Mouse (Mus musculus): ENCODE results near the gene Gm49340.
"Not testable (repeated sequence)": the region's sequence is repeated elsewhere in the genome, so short reads cannot be mapped to it uniquely, and the experiment has no call there.

Gene Gm49340

DNA sequence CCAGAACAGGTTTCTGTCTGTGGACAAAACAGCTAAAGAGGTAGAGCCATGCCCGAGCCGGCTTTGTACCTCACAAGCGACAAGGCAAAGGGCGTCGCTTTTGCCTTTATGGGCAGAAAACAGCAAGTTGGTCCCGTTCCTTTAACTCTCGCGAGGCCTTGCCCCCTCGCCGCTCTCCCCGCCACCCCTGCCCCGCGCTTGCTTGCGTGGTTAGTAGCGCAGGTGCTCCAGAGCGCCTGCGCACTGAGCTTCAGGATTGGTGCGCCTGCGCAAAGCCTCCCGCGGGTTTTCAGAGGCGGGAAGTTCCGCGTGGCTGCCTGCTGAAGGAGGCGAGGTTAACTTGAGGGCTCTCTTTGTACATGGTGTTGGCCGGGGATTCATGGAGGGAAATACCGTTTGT, at the start of gene Gm49340, which contains the start of the genes Aspa and Spata22:
Gene Gm49340, plus strand, starts transcription at position 300 of the 400 bp plus-strand sequence.
Gene Aspa, minus strand, starts transcription at position 155 of the 400 bp plus-strand sequence.
Gene Spata22, plus strand, starts transcription at position 300 of the 400 bp plus-strand sequence.
- DNase-seq = no peak

DNA sequence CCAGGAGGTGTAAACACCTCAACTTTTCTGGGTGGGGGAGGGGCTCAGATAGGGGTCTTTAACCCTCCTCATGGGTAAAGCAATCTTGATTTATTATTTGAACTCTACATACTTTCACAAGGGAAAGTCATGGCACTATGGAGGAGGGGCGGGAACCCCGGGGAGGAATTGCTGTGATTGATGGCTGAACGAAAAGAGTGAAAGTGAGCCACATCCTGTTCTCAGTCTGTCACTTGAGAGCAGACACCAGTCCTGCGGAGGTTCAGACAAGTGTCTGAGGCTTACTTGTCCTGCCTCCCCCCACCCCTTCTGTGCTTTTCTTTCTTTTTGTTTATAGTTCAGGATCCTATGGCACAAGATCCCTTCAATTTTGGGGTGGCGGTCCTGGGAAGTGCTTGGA, 48.8 kb upstream of the Gm49340 start:
- no peak for DNase-seq

DNA sequence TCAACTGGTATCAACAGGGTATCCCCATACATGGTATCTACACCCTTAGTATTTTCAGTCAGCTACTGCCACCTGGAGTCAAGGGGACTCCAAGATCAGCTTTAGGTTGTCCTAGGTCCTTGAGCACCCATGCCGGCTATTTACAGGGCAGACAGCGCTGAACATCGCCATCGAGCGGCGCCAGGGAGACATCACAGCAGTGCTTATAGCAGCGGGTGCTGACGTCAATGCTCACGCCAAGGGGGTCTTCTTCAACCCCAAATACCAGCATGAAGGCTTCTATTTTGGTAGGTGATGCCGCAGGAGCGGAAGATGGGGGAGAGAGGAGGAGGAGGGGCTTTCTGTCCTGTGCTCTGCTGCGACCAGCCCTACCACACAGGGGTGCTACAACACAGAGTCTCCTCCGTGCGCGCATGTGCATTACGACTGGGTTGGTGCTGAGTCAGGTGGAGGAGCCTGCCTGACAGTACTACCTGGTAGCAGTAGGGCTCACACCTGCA, 48.0 kb upstream of the Gm49340 start:
- DNase-seq = peak; percentile 53 to 57

DNA sequence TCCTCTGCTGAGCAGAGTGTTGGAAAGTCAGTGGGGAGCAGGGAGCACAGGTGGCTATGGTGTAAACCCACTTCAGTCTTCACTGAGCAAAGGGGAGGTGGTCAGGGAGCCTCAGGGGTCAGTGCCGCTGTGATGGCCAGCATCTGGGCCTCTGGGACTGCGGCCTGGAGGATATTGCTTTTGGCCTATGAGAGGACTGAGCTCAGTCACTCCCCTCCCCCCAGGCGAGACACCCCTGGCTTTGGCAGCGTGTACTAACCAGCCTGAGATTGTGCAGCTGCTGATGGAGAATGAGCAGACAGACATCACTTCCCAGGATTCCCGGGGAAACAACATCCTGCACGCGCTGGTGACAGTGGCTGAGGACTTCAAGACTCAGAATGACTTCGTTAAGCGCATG, 46.2 kb upstream of the Gm49340 start:
- DNase-seq = no peak

DNA sequence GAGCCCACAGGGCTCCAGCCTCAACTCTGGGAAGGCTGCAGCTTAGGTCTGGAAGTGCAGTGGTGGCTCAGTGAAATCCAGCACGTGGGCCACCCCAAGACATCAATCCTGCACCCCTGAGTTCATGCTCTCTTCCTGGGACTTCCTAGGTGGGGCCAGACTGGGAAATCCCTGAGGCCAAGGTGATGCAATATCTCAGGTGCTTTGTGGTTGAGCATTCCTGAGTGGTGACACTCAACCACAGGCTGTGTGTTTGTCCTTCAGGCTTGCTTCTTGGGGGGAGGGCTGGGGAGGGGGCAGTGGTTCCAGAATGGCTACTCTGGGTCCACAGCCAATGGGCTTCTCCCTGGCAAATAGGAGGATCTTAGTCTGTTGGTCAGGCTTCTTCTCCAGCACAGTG, 45.6 kb upstream of the Gm49340 start:
- no peak for DNase-seq

DNA sequence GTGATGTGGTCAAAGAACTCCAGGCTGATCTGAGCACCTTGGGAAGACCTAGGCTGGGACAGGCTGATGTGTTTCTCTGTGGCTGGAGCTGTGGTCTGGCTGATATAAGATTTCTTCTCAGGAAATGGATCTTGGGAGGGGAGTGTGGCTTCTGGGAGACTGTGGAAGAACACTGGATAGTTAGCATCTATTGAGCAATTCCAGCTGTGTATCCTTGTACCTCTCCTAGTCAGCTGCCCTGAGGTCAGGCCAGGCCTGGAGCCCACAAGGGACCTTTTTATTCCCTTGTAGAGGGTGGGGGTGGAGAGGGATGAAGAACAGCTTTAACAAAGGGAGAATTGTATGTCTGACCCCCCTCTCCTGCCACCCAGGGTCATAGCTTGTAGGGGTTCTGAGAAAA, 45.2 kb upstream of the Gm49340 start:
- peak in 1 of 2 experiments; percentile 11 for DNase-seq

DNA sequence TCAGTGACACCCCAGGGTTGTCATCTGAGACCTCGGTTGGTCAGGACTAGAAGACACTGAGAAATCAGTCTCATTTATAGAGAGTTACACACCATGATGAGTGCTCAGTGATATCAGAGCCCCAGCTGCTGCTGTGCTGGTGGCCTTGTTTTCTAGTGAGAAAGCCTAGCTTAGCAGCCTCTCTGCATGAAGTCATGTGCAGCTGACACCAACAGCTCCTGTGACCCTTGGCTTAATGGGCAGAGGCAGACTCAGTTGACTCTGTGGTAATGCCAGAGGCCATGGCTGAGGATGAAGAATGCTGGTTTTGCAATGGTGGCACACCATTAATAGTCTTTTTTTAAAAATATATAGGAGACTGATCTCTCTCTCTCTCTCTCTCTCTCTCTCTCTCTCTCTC, 39.9 kb upstream of the Gm49340 start:
- no peak for DNase-seq

DNA sequence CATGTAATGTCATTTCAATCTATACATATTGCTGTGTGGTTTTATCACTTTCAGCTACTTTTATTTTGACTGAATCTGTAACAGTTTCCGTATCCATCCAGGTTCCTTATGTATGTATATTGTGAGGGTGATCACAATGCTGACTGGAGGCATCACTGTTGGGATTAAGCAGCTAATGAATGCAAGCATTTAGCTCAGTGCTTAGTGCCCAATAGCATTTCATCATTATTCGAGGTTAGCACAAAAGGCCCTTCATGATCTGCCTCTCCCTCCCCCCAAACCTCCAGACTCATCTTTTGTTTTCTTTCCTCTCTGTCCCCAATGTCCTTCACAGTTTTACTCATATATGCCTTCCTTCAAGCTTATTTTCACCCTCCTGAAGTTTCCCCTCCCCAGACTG, 26.4 kb upstream of the Gm49340 start:
- DNase-seq = no peak

DNA sequence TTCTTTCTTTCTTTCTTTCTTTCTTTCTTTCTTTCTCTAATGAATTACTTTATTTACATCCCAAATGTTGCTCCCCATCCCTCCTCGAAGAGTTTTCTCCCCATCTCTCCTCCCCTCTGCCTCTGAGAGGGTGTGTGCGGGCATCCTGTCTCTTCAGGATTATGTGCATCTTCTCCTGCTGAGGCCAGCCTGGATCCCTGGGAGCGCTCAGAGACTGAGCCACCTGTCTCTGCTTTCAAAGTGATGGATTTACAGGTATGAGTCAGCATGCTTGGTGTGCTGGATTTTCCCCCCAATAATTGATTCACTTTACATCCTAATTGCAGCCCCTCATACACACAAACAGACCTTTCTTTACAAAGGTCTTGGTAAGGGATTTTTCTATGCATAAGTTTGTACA, 13.6 kb upstream of the Gm49340 start:
- DNase-seq = no peak

DNA sequence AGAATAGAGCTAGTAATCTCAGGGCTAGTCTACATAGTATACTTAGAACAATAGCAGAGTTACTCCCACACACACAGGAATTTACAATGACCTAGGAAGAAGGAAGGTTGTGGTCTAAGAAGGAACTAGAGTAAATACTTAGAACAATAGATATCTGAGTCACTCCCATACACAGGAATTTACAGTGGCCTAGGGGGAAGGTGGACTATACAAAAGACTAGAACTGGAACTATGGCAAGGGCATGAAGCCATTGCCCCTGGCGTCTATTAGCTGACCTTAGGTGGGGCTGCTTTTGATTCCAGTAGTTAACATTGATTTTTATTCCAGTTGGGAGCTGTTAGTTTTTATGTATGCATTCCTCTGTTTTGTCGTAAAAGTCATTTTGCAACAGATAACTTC, 11.0 kb upstream of the Gm49340 start:
- DNase-seq = not testable (repeated sequence)

DNA sequence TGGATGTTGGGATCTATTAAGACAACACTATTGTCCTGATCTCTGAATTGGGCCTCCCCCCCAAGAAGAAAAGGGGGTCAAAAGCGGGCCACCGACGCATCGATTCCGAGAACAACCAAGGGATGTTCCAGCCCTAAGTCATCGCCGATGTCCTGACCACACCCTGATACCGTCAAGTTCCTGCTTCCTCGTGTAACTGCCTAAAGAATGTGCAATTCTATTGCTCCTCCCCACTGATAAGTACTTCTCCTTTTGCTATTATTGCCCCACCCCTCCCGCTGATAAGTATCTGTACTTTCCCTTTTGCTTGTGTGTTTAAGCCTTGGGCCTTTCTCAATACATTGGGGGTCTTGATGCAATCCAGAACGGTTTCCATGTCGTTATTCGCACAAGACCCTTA, 8.5 kb upstream of the Gm49340 start:
- DNase-seq = not testable (repeated sequence)

DNA sequence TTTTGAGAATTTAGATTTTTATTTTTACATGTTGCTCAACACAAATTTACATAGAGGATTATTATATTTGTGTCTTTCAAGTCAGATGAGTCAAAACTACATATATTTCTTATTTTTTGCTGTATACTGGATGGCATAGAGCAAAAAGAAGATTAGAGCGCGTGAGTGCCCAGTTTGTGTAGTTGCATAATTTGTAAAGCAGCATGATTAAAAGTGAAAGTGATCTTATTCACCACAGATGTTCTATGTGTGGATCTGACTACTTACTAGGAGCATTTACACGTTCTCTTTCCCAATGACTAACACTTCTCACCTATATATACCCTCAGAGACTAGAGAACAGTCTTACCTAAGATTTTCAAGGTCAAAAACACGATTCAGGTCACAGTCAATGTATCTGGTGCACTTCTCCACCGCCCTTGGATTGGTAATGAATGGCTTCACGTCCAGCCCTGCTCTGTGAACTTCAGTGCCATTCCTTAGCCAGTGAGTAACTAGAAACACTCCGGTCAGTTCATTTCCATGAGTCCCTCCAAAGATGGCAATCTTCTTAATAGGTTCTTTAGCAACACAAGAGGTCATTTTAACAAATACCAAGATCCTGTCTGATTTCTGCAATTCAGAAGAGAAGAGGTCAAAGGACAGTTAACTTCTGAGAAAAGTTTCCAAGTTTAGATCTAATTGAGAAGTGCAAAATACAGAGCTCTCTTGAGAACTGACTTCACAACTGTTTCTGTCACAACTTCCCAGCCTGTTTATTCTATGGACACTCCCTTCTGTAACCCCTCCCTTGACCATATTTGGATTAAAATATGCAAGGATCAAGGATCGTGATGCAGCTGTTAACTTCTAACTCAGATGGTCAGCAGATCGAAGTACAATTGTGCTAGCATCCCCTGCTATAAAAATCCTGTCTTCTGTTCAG, 5.4 kb upstream of the Gm49340 start:
- DNase-seq = no peak

DNA sequence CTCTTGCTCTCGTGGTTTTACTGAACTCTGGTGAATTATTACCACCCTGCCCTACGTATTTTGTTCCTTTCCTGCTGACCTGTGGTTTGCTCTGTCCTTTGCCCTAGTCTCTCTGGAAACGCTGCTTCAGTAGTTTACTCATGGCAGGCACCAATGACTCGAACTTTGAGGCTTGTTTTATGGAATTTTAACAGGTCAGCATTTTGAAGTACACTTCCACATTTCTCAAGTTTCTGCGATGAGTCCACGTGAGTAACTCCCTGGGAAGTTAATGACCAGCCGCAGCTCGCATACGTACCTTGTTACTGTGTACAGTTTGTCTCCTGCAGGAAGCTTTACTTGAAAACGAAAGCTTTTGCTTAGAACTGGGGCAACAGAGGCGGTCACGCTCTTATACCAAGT, 3.1 kb upstream of the Gm49340 start:
- DNase-seq = no peak

DNA sequence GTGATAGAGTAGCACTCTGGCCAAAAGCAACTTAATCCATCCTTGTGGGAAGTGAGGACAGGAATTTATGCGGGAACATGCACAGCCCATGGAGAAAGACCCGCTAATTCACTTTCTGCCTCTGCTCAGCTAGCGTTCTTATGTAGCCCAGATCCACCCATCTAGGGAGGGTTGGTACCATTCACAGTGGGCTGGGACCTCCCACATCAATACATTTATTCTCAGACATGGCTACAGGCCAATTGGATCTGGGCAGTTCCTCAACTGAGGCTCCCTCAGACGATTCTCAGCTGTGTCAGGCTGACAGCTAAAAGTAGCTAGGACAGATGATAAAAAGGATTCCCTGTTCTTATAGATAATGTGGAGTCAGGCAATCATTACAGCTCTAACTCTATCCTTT, 2.2 kb upstream of the Gm49340 start:
- no peak for DNase-seq

DNA sequence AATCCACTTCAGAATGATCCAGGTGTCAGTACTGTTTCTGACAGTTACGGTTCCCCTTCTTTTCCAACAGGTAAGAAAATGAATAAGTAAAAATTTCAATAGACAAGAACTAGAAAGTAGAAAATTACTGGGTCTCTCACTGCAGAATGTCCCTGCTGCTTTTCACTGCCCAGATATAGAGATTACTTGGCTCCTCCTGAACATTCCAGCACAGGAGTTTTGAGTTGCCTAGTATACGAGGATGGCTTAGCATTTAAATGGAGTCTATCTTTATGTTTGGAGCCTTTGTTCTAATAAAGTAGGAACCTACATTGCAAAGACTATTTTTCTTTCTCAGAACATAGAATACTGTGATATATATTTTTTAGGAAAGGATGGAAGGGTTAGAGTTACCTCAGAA, 3.8 kb downstream of the Gm49340 start:
- no peak for DNase-seq

DNA sequence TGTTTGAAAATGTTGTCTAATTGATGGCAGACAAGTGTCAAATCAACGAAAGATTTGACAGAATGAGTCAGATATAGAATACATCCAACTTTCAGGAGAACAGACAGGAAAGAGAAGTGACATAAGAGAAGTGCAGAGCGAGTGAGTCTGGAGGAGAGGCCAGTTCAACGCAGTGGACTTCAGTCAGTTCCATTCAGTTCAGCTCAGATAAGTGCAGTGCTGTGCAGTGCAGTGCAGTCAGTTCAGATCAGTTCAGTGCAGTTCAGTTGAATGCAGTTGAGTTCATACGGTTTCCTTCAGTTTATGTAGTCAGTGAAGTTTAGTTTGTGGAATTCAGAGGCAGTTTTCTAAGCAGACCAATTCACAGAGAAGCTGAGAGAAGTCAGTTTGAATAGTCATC, 7.4 kb downstream of the Gm49340 start:
- DNase-seq = no peak

DNA sequence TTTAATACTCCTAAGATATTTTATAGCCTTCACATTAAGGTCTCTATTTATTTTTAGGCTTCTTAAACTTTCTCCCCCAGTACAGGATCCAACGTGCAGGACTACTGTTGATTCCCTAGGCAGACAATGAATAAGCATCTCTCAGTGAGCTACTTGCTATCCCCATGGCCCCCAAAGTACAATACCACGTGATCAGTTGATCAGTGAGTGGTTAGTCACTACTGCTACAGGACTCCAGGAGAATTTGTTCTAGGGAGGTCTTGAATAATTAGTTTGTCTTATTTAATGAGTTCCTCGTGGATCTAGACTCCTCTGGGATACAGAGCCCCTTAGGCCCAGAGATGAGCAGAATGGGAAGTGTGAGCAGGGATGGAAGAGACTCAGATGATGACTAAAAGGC, 20.9 kb downstream of the Gm49340 start, which contains the start of gene Olfr20:
Gene Olfr20, plus strand, starts transcription at position 301 of the 400 bp plus-strand sequence.
- DNase-seq = no peak

DNA sequence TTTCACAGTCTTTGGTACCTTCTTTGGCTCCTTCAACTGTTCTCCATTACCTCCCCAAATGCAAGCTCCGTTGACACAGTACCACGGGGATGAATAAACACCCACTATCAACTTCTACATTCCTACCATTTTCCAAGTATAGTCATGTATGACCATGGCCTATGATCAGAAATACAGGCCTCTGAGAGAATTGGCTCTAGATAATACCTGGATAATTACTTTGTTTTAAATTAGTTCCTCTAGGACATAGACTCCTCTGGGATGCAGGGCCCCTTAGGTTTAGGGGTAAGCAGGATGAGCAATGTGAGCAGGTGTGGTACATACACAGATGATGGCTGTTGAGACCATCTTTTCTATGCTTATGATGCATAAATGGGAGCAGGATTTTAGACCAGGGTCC, 41.4 kb downstream of the Gm49340 start, which contains the start of gene Olfr376:
Gene Olfr376, plus strand, starts transcription at position 301 of the 400 bp plus-strand sequence.
- DNase-seq = no peak

DNA sequence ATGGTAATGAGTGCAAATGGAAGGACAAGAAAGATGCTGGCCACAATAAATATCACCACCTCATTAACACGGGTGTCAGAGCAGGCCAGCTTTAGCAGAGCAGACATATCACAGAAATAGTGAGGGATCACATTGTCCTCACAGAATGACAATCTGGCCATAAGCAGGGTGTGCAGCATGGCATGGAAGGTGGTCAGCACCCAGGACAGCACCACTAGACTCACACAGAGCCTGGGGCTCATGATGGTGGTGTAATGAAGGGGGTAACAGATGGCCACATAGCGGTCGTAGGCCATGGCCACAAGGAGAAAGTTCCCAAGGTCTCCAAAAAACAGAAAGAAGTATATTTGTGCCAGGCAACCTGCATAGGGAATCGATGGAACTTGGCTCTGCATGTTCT, 65.8 kb downstream of the Gm49340 start:
- DNase-seq = no peak

DNA sequence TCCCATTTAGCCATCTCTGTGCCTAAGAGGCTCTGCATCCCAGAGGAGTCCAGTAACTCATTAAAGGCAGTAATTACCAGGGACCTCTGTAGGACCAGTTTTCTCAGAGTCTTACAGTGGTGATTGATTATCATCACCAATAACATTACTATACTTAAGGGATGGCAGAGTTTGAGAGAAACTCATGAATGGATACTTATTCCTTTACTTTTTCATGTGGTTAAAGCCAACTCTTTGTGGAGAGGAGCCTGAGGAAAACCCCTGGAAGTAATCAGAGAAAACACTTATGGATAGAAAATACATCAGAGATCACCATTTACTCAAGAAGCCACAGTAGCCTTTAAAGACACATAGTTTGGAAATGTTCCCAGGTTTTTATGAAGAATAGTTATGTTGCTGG, 70.0 kb downstream of the Gm49340 start, which contains the start of gene Olfr1:
Gene Olfr1, minus strand, starts transcription at position 101 of the 400 bp plus-strand sequence.
- DNase-seq = no peak
